Mouse (Mus musculus): ENCODE data around the gene Rapgef6.
A peak's percentile ranks its signal among the peaks of the same experiment; 100 is the strongest.

Rapgef6 gene

DNA sequence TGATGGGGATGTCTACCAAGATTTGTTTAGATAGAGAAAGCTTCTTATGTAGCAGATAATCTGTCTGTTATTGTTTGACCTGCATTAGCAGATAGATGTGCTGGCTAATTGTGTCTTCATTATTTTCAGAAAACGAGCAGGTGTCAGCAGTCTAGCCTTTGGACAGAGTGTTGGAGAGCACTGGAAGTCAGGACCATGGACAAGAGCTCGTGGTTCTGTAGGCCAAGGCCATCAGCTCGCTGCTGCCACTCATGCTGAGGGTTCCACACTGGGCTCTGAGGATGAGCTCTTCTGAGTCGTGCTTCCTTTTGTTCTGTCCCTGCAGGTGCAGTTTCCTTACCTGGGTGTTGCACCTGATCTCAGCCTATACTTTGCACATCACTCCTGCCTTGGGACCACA lies 173.3 kb downstream of the Rapgef6 start:
- peak; percentile 21 for DNase-seq

DNA sequence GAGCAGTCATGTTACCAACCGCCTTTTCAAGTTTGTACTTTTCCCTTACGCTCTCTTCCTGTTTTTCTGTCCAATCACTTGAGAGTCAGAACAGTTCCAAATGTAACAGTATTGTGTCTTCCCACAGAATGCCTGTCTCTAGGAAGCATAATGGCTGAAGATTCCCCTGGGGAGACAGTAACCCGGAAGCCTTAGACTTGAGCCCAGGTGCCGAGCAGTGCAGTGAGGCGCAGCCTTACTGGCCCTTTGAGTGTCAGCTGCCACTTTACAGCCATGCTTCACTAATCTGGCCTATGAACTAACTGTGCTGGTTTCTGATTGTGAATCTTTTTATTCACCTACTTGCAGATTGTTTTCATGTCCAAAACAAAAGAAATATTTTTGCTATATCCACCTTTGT lies 175.0 kb downstream of the Rapgef6 start:
- no peak for DNase-seq

DNA sequence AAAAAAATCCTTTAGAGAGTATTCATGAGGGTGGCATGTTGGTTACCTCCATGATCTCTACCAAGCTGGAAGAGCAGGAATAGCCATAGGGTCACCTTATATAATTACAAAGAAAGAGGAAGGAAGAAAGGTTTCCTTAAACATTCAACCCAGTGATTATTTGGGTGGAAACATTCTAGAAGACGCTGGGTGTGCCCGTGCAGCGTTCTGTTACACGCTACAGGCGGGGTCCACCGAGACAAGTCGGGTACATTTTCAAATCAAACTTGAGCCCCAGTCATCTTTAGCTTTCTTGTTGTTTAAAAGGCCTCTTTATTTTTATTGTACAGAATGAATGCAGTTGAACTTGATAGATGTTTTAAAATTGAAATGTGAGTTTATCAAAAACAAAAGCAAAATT lies 176.0 kb downstream of the Rapgef6 start:
- no peak for DNase-seq

DNA sequence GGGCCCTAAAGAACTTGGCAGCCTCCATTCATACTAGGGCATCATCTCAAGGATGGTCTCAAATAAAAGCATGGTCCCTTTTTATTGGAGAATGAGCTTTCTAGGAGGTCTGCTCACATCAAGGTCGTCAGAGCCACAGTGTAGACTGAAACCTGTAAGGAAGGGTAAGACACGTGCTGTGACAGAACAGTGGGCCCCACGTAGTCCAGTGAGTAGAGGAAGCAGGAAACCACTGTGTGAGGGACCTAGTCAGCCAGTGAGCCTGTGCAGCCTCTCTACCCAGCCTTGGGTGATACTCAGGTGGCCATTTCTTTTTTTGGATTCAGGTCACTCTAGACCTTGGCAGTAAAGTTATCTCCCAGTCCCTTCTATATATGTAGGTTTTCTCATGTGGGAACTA lies 177.3 kb downstream of the Rapgef6 start:
- DNase-seq, result no peak

DNA sequence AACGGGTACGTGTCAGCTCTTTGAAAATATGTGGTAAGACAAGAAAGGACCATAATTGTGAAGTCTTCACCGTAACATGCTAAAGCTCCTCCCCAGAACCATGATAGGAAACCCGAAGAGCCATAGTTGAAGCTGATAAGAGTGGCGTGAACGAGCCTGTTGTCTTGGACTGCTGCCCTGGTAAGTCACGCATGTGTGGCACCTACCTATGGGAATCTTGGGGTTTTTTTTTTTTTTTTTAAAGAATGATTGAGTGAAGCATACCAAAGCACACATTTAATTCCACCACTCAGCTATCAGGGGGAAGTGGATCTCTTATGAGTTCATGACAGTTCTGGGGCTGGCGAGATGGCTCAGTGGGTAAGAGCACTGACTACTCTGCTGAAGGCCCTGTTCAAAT lies 179.2 kb downstream of the Rapgef6 start:
- no peak for DNase-seq

DNA sequence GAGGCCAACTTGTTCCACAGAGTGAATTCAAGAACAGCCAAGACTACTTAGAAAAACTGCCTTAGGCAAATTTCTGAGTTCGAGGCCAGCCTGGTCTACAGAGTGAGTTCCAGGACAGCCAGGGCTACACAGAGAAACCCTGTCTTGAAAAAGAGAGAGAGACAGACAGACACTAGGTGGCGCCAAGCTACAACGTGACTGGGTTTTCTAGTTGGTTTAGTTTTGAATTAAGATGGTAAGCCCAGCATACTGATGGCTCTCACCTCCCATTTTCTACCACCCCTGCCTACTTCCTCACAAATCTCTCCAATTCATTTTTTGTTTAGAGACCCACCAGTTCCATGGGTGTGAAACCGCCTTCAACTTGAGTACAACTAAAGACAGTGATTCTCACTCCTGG lies 180.7 kb downstream of the Rapgef6 start:
- peak; percentile 78 for DNase-seq

DNA sequence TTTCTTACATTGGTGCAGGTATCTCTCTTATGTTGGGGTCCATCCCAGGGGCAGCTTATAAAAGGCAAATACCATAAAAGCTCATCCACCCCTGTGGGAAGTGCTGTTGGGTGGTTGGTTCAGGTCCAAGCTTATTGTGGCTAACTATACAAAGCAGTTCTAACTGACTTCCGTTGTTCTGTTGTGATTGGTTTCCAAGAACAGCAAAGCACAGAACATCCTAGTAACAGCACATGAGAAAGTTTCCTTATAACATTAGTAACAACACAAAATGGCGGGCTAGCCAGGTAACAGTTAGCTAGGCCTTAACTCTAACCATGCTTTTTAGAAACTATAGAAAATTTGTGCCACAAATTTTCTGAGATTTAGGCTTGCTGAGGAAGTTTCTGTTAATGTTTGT lies 185.5 kb downstream of the Rapgef6 start:
- DNase-seq, result no peak

DNA sequence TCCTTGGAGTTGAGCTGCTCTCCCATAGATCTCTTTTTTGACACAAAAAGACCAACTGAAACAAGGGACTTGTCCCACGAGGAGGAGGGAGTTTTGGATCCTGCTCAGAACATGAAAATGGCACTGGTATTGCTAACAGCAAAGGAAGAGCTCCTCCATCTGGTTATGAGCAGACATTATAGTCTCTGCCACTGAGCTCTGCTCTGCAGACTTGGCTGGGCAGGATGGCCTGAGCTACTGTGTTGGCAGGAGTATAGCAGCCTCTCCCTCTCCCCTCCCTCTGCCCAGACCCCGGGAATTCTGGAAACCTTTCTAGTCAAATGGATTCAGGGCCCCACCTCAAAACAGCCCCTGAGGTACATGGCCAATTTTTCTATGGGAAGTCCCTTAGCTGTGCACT lies 187.0 kb downstream of the Rapgef6 start:
- no peak for DNase-seq

DNA sequence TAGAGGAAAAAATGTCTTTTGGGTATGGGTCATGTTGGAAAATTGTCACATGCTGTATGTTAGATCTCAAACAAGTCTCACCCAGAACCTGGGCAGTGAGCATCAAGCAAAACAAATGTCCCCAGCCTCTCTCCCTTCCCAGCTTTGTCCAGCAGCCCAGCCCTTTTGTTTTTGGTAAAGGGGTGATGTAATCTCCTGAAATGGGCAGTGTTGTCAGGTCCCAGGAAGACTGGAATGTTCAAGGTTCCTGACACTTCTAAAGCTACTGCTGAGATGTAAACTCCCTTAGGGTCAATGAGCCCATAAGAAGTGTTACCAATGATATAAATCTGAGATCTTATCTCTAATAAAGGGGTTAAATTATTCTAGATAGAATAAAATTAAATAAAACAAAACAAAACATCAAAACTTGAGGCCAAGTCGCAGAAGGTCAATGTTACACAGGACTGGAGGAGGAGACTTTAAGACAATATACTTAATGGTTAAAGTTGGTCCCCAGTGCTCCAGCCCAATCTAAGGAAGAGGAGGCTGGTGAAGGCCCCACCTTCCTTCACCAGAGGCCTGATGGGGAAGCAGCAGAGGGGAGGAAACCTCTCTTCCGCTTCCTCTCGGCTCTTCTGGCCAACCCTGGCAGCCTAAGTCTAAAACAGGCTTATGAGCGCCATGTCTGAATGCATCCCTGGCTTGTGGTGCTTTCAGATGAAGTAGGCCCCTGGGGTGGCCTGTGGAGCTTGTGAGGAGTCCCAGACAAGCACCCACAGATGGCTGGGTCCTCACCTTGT lies 188.1 kb downstream of the Rapgef6 start:
- no peak for DNase-seq

DNA sequence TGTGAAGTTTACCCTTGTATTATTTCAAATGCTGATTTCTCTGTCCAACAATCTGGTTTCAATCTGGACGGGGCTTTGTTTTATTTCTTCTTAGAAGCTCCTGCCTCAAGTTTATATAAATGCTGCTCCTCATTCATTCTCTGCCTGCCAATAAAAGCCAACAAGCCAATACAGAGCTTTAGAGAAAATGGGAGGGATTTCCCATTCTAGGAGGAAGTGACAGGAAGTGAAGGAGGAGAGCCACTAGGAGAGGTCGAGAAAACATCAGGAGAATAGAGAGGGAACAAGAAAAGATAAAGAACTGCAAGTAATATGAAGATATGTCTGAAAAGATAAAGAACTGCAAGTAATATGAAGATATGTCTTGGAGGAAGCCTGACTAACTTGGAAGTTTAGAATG lies 190.2 kb downstream of the Rapgef6 start:
- no peak for DNase-seq

DNA sequence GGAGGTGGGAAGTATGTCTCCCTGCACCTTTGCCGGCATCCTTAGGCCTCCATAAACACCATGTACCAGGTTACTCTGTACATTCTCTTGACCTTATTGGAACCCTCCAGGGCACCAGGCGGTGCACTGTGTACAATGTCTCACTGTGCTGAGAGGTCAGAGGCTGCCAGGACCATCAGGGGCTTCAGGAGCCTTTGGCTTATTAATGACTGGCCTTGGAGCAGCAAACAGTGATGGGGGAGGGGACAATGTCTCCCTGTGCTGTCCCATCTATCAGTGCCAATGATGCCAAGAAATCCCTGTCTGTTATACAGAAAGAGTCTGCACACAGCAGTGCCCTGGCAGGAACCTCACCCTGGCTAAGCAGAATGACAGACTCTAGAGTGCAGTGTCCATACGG lies 195.2 kb downstream of the Rapgef6 start:
- DNase-seq, result no peak

DNA sequence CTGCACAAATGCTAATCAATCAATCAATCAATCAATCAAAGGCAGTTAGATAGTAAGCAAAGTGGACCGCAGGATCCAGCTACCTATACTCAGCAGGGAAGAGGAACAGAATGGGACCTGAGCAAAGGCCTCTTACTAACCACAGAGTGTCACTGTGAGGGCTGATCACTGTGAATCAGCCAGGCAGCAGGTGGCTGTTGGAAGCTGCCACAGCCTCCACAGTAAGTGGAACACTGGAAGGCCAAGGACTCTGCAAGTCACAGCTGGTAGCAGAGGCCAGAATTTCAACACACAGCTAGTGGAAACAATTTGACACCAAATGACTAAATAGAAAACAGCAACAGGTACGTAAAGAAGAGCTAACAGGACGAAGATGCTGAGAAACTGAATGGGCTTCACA lies 196.0 kb downstream of the Rapgef6 start:
- no peak for DNase-seq

DNA sequence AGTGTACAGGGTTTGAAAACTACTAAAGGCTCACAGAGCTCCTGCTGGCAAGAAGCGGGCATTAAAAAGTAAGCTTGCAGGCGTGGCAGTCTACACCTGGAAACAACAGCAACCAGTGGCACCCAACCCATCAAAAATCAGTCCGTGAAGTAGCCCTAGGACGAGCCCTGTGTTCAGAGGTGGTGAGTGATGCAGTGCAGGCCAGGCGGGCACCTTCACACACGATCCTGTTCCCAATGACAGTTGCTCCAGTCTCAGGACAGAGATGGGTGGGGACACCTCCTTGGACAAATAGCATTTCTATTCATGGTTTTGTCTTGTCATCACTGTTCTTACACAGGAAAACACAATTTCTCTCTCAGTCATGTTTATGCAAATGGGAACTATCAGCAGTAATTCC lies 199.4 kb downstream of the Rapgef6 start:
- no peak for DNase-seq

DNA sequence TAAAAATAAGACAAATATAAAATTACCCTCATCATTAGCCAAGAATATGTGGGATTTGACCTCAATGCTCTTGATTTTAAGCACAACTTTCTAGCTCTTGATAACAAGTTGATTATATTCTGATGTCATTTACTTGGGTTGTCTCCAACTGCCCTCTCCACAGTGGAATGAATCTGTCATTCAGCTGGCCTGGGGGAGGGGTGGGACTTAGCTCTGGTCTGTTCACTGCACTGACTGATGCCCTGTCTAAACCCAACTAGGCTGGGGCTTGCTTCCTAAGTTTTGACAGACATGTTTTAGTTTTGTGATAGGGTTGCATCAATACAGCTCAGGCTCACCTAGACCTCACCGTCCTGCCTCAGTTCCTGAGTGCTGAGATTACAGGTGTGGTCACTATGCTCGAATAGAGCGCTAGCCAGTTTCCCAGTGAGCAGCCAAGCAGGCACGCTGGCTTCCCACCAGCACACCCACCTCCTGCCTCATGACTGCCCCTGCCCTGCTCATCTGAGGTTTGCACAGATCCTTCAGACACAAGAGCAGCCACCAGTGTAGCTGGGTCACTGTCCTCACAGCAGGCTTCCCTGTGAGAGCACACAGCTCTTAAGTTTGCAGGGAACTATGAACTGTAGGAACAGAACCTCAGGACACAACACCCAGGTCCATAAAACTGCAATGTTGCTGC lies 201.8 kb downstream of the Rapgef6 start:
- DNase-seq, result peak; percentile 24

DNA sequence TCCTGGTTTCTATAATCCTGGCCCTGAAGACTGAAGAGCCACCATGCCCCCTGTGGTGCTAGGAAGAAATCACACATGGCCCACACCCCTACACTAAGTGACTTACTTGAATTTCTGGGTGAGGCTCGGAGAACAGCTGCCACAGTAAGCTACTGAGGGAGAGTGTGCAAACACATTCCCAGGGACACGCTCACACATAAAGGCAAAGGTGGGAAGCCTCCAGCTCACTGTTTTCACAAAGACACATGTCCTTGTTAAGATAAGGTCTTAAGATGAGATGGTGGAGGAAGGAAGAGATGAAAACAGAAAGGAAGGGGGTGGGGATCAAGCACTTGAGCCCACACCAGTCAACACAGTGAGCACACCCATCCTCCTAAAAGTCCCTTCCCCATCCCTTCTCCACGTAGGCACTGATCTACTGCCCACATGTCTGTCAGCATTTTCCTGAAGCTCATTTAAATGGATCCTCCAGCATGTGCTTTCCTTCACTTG lies 204.0 kb downstream of the Rapgef6 start:
- no peak for DNase-seq

DNA sequence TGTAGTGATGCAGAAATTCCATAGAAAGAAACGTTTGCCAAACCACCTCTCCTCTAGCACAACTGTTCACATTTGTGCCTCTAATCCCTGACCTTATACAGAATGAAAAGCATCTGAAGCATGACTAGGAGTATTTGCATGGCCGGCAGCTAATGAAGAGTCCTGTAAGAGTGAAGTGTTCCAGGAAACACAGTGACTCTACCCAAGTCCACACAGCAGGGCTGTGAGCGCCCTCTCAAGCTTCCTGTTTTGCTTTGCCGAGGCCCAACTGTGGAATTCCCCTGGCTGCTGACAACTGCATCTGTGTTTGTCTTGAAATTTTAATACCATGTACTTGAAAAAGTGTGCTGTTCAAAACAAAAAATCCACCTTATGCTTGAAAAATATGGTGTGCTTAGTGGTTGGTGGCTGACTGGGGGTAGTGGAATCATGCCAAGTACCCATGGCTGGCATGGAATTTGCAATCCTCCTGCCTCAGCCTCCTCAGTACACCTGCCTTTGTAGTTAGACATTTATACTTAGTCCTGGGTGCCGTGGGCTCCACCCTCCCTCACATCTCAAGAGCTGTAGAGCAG lies 204.8 kb downstream of the Rapgef6 start:
- no peak for DNase-seq

DNA sequence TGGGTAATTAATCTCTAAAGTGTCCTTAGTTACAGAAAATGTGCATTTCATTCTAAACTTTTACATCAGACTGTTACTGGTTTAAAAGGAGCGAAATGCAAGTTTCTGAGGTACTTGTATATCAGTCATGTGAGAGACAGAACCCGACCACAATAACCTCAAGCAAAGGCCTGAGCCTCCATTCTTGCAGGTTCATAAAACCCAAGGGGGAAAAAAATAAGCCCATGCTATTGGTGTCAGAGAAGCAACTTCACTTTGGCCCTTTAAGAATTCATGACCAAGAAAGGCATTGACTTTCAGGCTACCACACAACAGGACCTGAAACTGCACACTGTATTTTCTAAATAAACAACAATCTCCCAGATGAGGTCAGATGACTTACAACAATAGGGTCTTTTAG lies 205.7 kb downstream of the Rapgef6 start:
- DNase-seq, result no peak

DNA sequence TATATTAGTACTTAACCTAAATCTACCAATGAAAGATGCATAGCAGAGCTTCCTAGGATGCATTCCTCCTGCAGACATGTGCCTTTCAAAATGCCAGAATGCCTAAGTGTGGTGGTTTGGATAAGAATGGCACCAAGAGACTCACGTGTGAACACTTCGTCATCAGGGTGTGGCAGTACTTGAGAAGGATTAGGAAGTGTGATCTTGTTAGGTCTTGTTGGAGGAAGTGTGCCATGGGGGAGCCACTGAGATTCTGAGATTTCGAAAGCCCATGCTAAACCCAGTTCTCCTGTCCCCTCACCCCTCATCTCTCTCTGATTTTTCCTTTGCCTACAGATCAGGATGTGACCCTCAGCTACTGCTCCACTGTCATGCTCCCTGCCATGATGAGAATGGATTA lies 206.7 kb downstream of the Rapgef6 start:
- DNase-seq, result no peak

DNA sequence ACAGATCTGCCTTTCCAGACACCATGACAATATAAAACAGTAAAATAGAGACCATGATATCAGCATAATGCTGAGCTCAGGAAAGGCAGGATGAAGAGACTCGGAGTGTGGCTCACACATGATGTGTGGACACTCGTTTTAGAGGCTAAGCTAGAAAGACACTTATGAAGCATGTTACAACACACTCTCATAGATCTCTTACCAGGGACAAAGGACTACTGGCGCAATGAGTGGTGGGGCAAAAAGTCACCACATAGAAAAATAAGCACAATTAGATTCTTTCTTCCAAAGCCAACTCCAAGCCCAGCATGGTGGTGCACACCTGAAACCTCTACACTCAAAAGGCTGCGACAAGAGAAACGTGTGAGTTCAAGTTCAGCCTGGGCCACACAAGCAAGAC lies 208.3 kb downstream of the Rapgef6 start:
- DNase-seq, result no peak

DNA sequence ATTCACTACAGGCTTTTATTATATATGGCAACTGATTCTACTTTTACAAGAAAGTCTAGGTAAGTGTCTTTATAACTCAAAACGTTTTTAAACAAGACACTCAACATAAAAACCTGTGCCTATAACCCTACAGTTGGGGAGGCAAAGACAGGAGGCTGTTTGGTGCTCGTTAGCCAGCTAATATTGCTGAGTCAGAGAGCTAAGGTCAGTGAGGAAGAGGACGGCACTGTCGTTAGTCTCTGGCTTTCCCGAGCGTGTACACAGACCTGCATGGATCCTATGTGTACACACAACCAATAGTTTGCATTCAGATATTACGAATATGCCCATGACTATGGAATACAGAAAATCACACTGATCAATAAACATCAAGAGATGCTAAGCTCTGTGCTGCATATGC lies 208.7 kb downstream of the Rapgef6 start:
- DNase-seq, result no peak

DNA sequence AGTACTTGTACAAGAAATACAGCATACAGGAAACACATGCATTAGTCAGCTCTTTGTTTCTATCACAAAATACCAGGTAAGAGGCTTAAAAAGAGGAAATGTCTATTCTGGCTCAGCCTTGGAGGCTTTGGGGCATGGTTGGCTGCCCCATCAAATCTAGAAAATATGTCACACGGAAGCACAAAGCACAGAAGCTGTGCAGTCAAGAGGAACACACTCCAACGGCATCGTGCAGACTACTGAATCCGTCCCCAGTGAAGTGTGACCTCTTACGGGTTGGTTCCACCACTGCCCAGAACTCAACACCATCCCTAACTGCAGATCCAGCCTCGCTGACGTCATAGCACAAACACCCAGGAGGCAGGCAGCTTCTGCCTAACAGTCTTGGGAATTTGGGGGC lies 210.9 kb downstream of the Rapgef6 start:
- no peak for DNase-seq

DNA sequence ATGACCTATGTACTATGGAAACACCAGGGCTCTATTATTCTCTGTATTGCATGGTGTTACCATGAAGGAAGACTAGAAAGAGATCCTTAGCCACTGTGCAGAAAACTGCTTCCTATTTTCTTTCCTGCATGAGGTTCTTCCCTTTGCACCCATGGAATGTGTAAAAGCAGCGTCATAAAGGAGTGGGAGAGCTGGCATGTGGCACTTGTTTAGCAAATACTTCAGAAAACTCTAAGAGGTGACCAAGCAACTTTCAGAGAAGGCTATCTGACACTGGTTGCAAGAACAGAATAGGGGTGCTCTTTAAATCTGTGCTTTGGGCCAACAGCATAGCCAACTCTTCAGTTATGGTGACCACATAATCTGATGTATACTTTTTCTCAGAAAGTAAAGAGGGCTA lies 212.5 kb downstream of the Rapgef6 start:
- no peak for DNase-seq

DNA sequence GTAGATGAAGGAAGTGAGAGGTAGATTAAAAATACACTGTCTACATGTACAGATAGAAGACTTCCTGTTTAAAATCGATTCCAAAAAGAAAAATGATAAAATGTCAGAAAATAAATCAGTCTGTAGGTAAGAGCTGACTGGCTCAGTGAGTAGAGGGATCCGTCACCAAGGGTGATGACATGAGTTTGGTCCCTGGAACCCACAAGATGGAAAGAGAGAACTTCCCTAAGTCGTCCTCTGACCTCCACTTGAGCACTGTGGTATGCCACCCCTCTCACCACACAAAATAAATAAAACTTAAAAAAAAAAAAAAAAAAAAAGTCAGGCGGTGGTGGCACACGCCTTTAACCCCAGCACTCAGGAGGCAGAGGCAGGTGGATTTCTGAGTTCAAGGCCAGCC lies 214.3 kb downstream of the Rapgef6 start:
- no peak for DNase-seq

DNA sequence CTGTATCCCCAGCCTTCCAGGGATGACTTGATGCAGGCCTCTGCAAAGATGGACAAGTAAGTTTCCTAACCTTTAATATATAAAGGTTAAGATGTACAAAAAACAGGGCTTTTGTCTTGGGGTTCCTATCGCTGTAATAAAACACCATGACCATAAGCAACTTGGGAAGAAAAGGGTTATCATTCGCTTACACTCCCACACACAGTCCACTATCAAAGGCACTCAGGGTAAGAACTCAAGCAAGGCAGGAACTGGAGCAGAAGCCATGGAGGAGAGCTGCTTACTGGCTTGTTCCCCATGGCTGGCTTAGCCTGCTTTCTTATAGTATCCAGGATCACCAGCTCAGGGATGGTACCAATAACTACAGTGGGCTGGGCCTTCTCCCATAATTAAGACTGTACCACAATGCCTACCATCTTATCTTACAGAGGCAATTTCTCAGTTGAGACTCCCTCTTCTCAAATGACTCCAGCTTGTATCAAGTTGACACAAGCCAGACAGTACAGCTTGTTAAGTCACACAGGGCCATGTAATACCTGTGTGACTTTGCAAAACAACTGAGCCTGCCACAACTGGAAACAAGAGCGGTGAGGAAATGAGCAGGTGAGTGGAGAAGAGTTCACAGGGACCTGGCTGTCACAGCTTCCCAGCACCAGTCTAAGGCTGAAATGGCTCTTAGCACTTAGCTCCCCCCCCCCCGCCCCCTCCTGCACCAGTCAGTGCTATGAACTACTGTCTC lies 216.5 kb downstream of the Rapgef6 start:
- no peak for DNase-seq
